Mouse (Mus musculus) testis, adult 2 months (tissue): ENCODE results near the gene Gm20388.

Source experiments
- CTCF ChIP-seq: fragments of 200-500 bp; IDR thresholded peaks from 2 replicates; pipeline ENCODE4 v1.5.1; 2012; ENCODE audit warnings: low read depth, mild to moderate bottlenecking, inconsistent platforms, low read length, moderate library complexity; ENCODE audit not compliant: control insufficient read depth, insufficient read depth, insufficient replicate concordance
- POLR2A ChIP-seq: fragments of 200-500 bp; IDR thresholded peaks from 2 replicates; pipeline ENCODE4 v1.6.1; 2012; ENCODE audit warnings: low read depth, mild to moderate bottlenecking, inconsistent platforms, low read length, moderate library complexity; ENCODE audit not compliant: control insufficient read depth

DNA sequence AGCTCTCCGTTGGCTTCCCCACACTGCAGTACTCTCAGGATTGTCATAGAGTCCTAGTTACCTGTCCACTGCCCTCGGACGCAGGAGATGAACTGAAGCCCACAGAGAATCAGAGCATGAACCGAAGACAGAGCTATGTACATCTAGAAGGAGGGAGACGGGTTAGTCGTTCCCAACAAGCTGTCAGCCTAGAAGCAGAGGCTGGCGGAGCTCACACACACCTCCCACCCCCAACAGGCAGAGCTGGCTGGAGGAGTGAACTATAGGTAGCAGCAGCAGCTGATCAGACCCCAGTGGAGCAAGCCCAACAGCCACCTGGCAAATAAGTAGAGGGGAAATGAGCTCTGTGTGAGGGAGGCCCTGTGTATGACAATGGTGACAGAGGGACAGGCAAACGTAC lies 174.1 kb downstream of the Gm20388 start:
- TF ChIP-seq CTCF = no peak
- TF ChIP-seq POLR2A = no peak
